Mouse (Mus musculus) frontal cortex, postnatal 14 days (tissue): ENCODE measurements at regions not wholly inside any gene's neighbourhood (a gene's known extent, or its start where the extent isn't known, plus 50 kb on each side); places are given as distances from the start of the nearest gene placed in this dataset.
"Not testable (repeated sequence)": the region's sequence is repeated elsewhere in the genome, so short reads cannot be mapped to it uniquely, and the experiment has no call there.

Experiments
- DNase-seq, 2 experiments: peaks; one replicate each; pipeline ENCODE4 v3.0.0; 2022; ENCODE audit warnings: low spot score in 2 of 2

GRCm38 (mm10) chr3:6118721-6119120 is 368.1 kb downstream of the Gm8797 start:
- DNase-seq, result no peak

GRCm38 (mm10) chr3:6135754-6136153 is 385.1 kb downstream of the Gm8797 start:
- DNase-seq, result not testable (repeated sequence)

- no peak for DNase-seq
Measured at GRCm38 (mm10) chr3:6137374-6137773, 386.8 kb downstream of the Gm8797 start.

- DNase-seq, result no peak
Measured at GRCm38 (mm10) chr3:6173775-6174174, 423.2 kb downstream of the Gm8797 start.

- no peak for DNase-seq
Measured at GRCm38 (mm10) chr3:6182533-6182932, 431.9 kb downstream of the Gm8797 start.

- DNase-seq, result no peak
Measured at GRCm38 (mm10) chr3:6183400-6183799, 432.8 kb downstream of the Gm8797 start.

GRCm38 (mm10) chr3:6204656-6205055 is 415.6 kb downstream of the 1700008P02Rik start:
- no peak for DNase-seq

- DNase-seq, result no peak
Measured at GRCm38 (mm10) chr3:6228685-6229084, 391.6 kb downstream of the 1700008P02Rik start.
